Mouse (Mus musculus) cerebellum, postnatal 10 days (tissue): ENCODE measurements at regions not wholly inside any gene's neighbourhood (a gene's known extent, or its start where the extent isn't known, plus 50 kb on each side); places are given as distances from the start of the nearest gene placed in this dataset.
A peak's percentile ranks its signal among the peaks of the same experiment; 100 is the strongest.

Experiments used
- DNase-seq, 2 experiments: peaks; one replicate each; pipeline ENCODE4 v3.0.0; 2021; ENCODE audit warnings: mixed read lengths in 2 of 2

- DNase-seq = peak; percentile 52 to 70
These were observed 633.5 kb upstream of the Cylc2 start for GRCm38 (mm10) chr4:50583001-50583400.

DNA sequence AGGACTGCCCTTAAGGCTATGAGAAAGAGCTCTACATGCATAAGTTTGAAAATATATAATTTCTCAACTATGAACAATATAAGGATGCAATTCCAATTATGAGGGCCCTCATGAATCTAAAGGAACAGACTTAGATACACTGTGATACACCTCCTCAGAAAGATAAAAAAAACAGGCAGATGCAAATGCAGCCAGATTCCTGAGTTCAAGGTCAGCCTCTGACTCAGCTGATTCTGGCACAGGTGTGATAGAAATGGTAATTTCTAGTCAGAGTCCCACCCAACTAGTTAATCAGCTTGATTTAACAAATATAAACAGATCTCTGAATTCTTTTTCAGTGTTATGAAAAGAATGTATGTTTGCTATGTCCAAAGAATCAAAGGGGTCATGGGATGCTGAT is 595.8 kb upstream of the Cylc2 start:
- no peak for DNase-seq
